ENCODE assay signal across 11 mouse cellular contexts in genomic region chr6:99200656-99201055, GRCm38 (mm10).
DNase-seq lines count a peak whose midpoint lies in the region; ATAC-seq and TF ChIP-seq lines count a peak whose summit lies in the region.
"Had no signal": no experiment of that assay in that cellular context is flagged by ENCODE, and none has a peak within 500 bp of the region (broad histone marks: within the 10 kb centered on the region; RNA-seq: fewer than 3 reads in every experiment).

No protein-coding gene starts in this region.

- no peak for ATAC-seq in lung, embryonic 14.5 days (ENCODE audit: insufficient read depth)
- ATAC-seq in forebrain, embryonic 14.5 days: no peak
- ATAC-seq in hindbrain, embryonic 16.5 days: no peak
- no peak for ATAC-seq in stomach, embryonic 15.5 days (ENCODE audit: insufficient read depth, low FRiP score, low read depth)
- no peak for ATAC-seq in inflammation-experienced regulatory T-cells, adult 6 months

- H3K4me1 ChIP-seq in lung, embryonic 14.5 days (ENCODE audit: insufficient read depth): peaks cover 26% of the 10 kb centered on the region
- H3K4me1 ChIP-seq in forebrain, embryonic 14.5 days (ENCODE audit: control insufficient read depth, insufficient read depth, low read length): peaks cover 47% of the 10 kb centered on the region
- H3K4me1 ChIP-seq in hindbrain, embryonic 16.5 days (ENCODE audit: control insufficient read depth, insufficient read depth, low read depth, low read length): peaks cover 15% of the 10 kb centered on the region
- H3K4me1 ChIP-seq in stomach, embryonic 15.5 days: peaks cover 32% of the 10 kb centered on the region

- no peak overlapping the region for H3K4me3 ChIP-seq in lung, embryonic 14.5 days (ENCODE audit: low read depth, low read length)
- no peak overlapping the region for H3K4me3 ChIP-seq in forebrain, embryonic 14.5 days (ENCODE audit: low read depth, low read length)
- H3K4me3 ChIP-seq in hindbrain, embryonic 16.5 days (ENCODE audit: low read length): no peak overlapping the region
- H3K4me3 ChIP-seq in stomach, embryonic 15.5 days (replicated peaks): no peak overlapping the region
- H3K4me3 ChIP-seq: embryonic facial prominence, embryonic 15.5 days; lung, embryonic 15.5 days had no signal

- no peak overlapping the region for H3K9ac ChIP-seq in lung, embryonic 14.5 days
- H3K9ac ChIP-seq in forebrain, embryonic 14.5 days (ENCODE audit: low read length): peak overlapping the region; percentile 43
- H3K9ac ChIP-seq in hindbrain, embryonic 16.5 days (ENCODE audit: low read depth, low read length): 0 out of 2 replicates have a peak overlapping the region, but pooled peaks have one; percentile 9
- H3K9ac ChIP-seq in stomach, embryonic 15.5 days: no peak overlapping the region
- H3K9ac ChIP-seq: embryonic facial prominence, embryonic 15.5 days; lung, embryonic 15.5 days had no signal

- no peaks in the 10 kb centered on the region for H3K9me3 ChIP-seq in lung, embryonic 14.5 days (ENCODE audit: low read depth, low read length)
- H3K9me3 ChIP-seq in forebrain, embryonic 14.5 days (replicated peaks; ENCODE audit: control insufficient read depth, low read length): no peaks in the 10 kb centered on the region
- no peaks in the 10 kb centered on the region for H3K9me3 ChIP-seq in hindbrain, embryonic 16.5 days (ENCODE audit: control insufficient read depth, low read length)
- H3K9me3 ChIP-seq in stomach, embryonic 15.5 days: no peaks in the 10 kb centered on the region
- H3K9me3 ChIP-seq: embryonic facial prominence, embryonic 15.5 days; lung, embryonic 15.5 days had no signal

- no peaks in the 10 kb centered on the region for H3K36me3 ChIP-seq in lung, embryonic 14.5 days (ENCODE audit: insufficient read depth)
- no peaks in the 10 kb centered on the region for H3K36me3 ChIP-seq in forebrain, embryonic 14.5 days (ENCODE audit: control insufficient read depth, insufficient read depth, low read length)
- H3K36me3 ChIP-seq in hindbrain, embryonic 16.5 days (ENCODE audit: control insufficient read depth, insufficient read depth, low read length): no peaks in the 10 kb centered on the region
- no peaks in the 10 kb centered on the region for H3K36me3 ChIP-seq in stomach, embryonic 15.5 days
- H3K36me3 ChIP-seq: embryonic facial prominence, embryonic 15.5 days; lung, embryonic 15.5 days had no signal

- DNase-seq in lung, embryonic 14.5 days: peak; percentile 68
- DNase-seq in lung, postnatal 4 days: no peak
- DNase-seq in forebrain, embryonic 14.5 days (ENCODE audit: low spot score): peak; percentile 42
- no peak for DNase-seq in ovary, postnatal 10 days (ENCODE audit: low spot score)
- DNase-seq in natural killer cell, adult 2 months (ENCODE audit: low spot score in 2 of 2): no peak
- DNase-seq: spleen, adult 18-20 months had no signal

- H3K27me3 ChIP-seq in lung, embryonic 14.5 days (ENCODE audit: insufficient read depth, low read length): no peaks in the 10 kb centered on the region
- H3K27me3 ChIP-seq in forebrain, embryonic 14.5 days (replicated peaks; ENCODE audit: control insufficient read depth, insufficient read depth, low read length): no peaks in the 10 kb centered on the region
- H3K27me3 ChIP-seq in hindbrain, embryonic 16.5 days (replicated peaks; ENCODE audit: control insufficient read depth, insufficient read depth, low read length): 0 out of 2 replicates have a peak, but pooled peaks cover 2% of the 10 kb centered on the region
- no peaks in the 10 kb centered on the region for H3K27me3 ChIP-seq in stomach, embryonic 15.5 days (replicated peaks)
- H3K27me3 ChIP-seq: lung, embryonic 15.5 days had no signal

- no peak overlapping the region for H3K27ac ChIP-seq in lung, embryonic 14.5 days (ENCODE audit: low read depth)
- H3K27ac ChIP-seq in forebrain, embryonic 14.5 days (ENCODE audit: low read depth, low read length): peak overlapping the region; percentile 21; the same call in 1 of the 2 replicates
- no peak overlapping the region for H3K27ac ChIP-seq in hindbrain, embryonic 16.5 days (ENCODE audit: low read depth, low read length)
- H3K27ac ChIP-seq in stomach, embryonic 15.5 days: peak overlapping the region; percentile 59; the same call in 1 of the 2 replicates
- H3K27ac ChIP-seq: embryonic facial prominence, embryonic 15.5 days; lung, embryonic 15.5 days had no signal

- 12% methylated on average over 11 of the region's 11 CpGs for WGBS in lung, embryonic 14.5 days
- WGBS in forebrain, embryonic 14.5 days: 3% methylated on average over 11 of the region's 11 CpGs
- 12% methylated on average over 11 of the region's 11 CpGs for WGBS in hindbrain, embryonic 16.5 days
- 33% methylated on average over 11 of the region's 11 CpGs for WGBS in stomach, embryonic 15.5 days

- TF ChIP-seq CTCF in lung, embryonic 14.5 days (IDR thresholded peaks at IDR 0.05; ENCODE audit: low read depth): peak; percentile 28; the same call in 1 of the 2 replicates

- peak overlapping the region; percentile 27; the same call in 1 of the 2 replicates for H3K4me2 ChIP-seq in lung, embryonic 14.5 days
- H3K4me2 ChIP-seq in forebrain, embryonic 14.5 days (ENCODE audit: low read length): peak overlapping the region; percentile 30
- peak overlapping the region; percentile 28 for H3K4me2 ChIP-seq in hindbrain, embryonic 16.5 days (ENCODE audit: low read length)
- no peak overlapping the region for H3K4me2 ChIP-seq in stomach, embryonic 15.5 days
- H3K4me2 ChIP-seq: embryonic facial prominence, embryonic 15.5 days; lung, embryonic 15.5 days had no signal

Comparison
In these comparisons a context has a peak if more than half of its experiments do, and no peak if none do; other contexts are left out.
1. DNase-seq: peak in lung, embryonic 14.5 days (single experiment) and forebrain, embryonic 14.5 days (single experiment); none in lung, postnatal 4 days (0 of 2), ovary, postnatal 10 days (single experiment) and natural killer cell, adult 2 months (0 of 2).
2. H3K27ac ChIP-seq: peak in forebrain, embryonic 14.5 days (single experiment) and stomach, embryonic 15.5 days (single experiment); none in lung, embryonic 14.5 days (single experiment) and hindbrain, embryonic 16.5 days (single experiment).
3. H3K9ac ChIP-seq: peak in forebrain, embryonic 14.5 days (single experiment) and hindbrain, embryonic 16.5 days (single experiment); none in lung, embryonic 14.5 days (single experiment) and stomach, embryonic 15.5 days (single experiment).